Mouse (Mus musculus) neural tube, embryonic 13.5 days (tissue): ENCODE measurements around the gene Gm20388. TPM values are rescaled to one million over a fixed set of nuclear protein-coding genes. Genes with fewer than 3 reads are reported as not detected.

Source experiments
- ATAC-seq: fragments of 200-750 bp; cut with Nextera tagmentation; 2 replicates; pipeline ENCODE4 v1.8.0; 2017; ENCODE audit warnings: low read depth, mild to moderate bottlenecking, moderate TSS enrichment, moderate library complexity
- H3K27ac ChIP-seq: fragments of 300-500 bp; sonication (generic); replicated peaks from 2 replicates; pipeline ENCODE4 v1.5.1; 2015; ENCODE audit warnings: moderate library complexity, mild to moderate bottlenecking, inconsistent platforms
- H3K27me3 ChIP-seq: fragments of 300-500 bp; sonication (generic); 2 replicates; pipeline ENCODE4 v1.6.1; 2015; ENCODE audit warnings: mild to moderate bottlenecking, inconsistent platforms
- H3K36me3 ChIP-seq: fragments of 300-500 bp; sonication (generic); 2 replicates; pipeline ENCODE4 v1.6.1; 2015; ENCODE audit warnings: mild to moderate bottlenecking, inconsistent platforms
- H3K4me1 ChIP-seq: fragments of 300-500 bp; sonication (generic); replicated peaks from 2 replicates; pipeline ENCODE4 v1.6.1; 2015; ENCODE audit warnings: inconsistent platforms
- H3K4me2 ChIP-seq: fragments of 300-500 bp; sonication (generic); 2 replicates; pipeline ENCODE4 v1.6.1; 2015; ENCODE audit warnings: inconsistent platforms, mild to moderate bottlenecking, moderate library complexity
- H3K4me3 ChIP-seq: fragments of 300-500 bp; sonication (generic); 2 replicates; pipeline ENCODE4 v1.5.1; 2015; ENCODE audit warnings: mild to moderate bottlenecking, inconsistent platforms
- H3K9ac ChIP-seq: fragments of 300-500 bp; sonication (generic); 2 replicates; pipeline ENCODE4 v1.6.1; 2015; ENCODE audit warnings: moderate library complexity, mild to moderate bottlenecking, inconsistent platforms
- H3K9me3 ChIP-seq: fragments of 300-500 bp; sonication (generic); 2 replicates; pipeline ENCODE4 v1.6.1; 2016; ENCODE audit warnings: inconsistent platforms
- WGBS: fragments of 180-500 bp; shearing (Covaris S2); methylation state at CpG from one replicate; pipeline ENCODE4 v1.1.7; 2015; 5-methylcytosine and 5-hydroxymethylcytosine counted together
- polyA plus RNA-seq: library from polyadenylated mRNA; unstranded; fragments of >200 nt; fragmentation: Nextera tagmentation; extraction: Ambion mirVana; gene quantifications from 2 replicates; pipeline ENCODE4 v1.2.1, GENCODE M21; 2015

Gm20388 gene
- polyA plus RNA-seq, 1 experiment from 2014 or later, result 0.27 TPM

- Histone ChIP-seq H3K27me3 (no peaks in the 10 kb centered on the region), H3K36me3 (no peaks in the 10 kb centered on the region), H3K4me2 (no peak overlapping the region), H3K9me3 (no peaks in the 10 kb centered on the region), H3K27ac (no peak overlapping the region), H3K9ac (no peak overlapping the region), H3K4me1 (0 out of 2 replicates have a peak, but pooled peaks cover 4% of the 10 kb centered on the region), H3K4me3 (no peak overlapping the region)
- no peak for ATAC-seq
- WGBS, result 86% methylated on average over 3 of the region's 3 CpGs
Observed at GRCm38 (mm10) chr8:120054833-120055232, 144.2 kb downstream of the Gm20388 start.

GRCm38 (mm10) chr8:120057078-120057477, 146.4 kb downstream of the Gm20388 start:
- H3K9me3 ChIP-seq, result no peaks in the 10 kb centered on the region

GRCm38 (mm10) chr8:120062742-120063141, 152.1 kb downstream of the Gm20388 start:
- no peak overlapping the region for H3K9ac ChIP-seq
- no peak overlapping the region for H3K27ac ChIP-seq
- 87% methylated on average over 14 of the region's 14 CpGs for WGBS
- no peaks in the 10 kb centered on the region for H3K27me3 ChIP-seq
- no peak for ATAC-seq
- H3K4me3 ChIP-seq, result no peak overlapping the region
- H3K36me3 ChIP-seq, result no peaks in the 10 kb centered on the region
- H3K4me2 ChIP-seq, result no peak overlapping the region
- H3K9me3 ChIP-seq, result no peaks in the 10 kb centered on the region
- H3K4me1 ChIP-seq, result no peaks in the 10 kb centered on the region

More at GRCm38 (mm10) chr8:120057078-120057477, 146.4 kb downstream of the Gm20388 start:
- Histone ChIP-seq H3K4me3 (no peak overlapping the region), H3K4me2 (no peak overlapping the region), H3K36me3 (no peaks in the 10 kb centered on the region), H3K27me3 (no peaks in the 10 kb centered on the region), H3K9ac (no peak overlapping the region), H3K27ac (no peak overlapping the region), H3K4me1 (no peaks in the 10 kb centered on the region)
- 76% methylated on average over 2 of the region's 2 CpGs for WGBS
- no peak for ATAC-seq

GRCm38 (mm10) chr8:120063326-120063725, 152.7 kb downstream of the Gm20388 start:
- Histone ChIP-seq H3K27ac (no peak overlapping the region), H3K4me1 (0 out of 2 replicates have a peak, but pooled peaks cover 3% of the 10 kb centered on the region), H3K9ac (no peak overlapping the region), H3K4me3 (no peak overlapping the region), H3K27me3 (no peaks in the 10 kb centered on the region), H3K4me2 (no peak overlapping the region), H3K9me3 (no peaks in the 10 kb centered on the region), H3K36me3 (no peaks in the 10 kb centered on the region)
- ATAC-seq, result no peak
- WGBS, result 81% methylated on average over 3 of the region's 3 CpGs

GRCm38 (mm10) chr8:120065611-120066010, 155.0 kb downstream of the Gm20388 start:
- no peak for ATAC-seq
- 88% methylated on average over 8 of the region's 8 CpGs for WGBS

GRCm38 (mm10) chr8:120066226-120066625, 155.6 kb downstream of the Gm20388 start:
- 91% methylated on average over 4 of the region's 4 CpGs for whole genome bisulfite sequencing

More at GRCm38 (mm10) chr8:120065611-120066010, 155.0 kb downstream of the Gm20388 start:
- Histone ChIP-seq H3K9ac (no peak overlapping the region), H3K4me3 (no peak overlapping the region), H3K36me3 (no peaks in the 10 kb centered on the region), H3K4me1 (0 out of 2 replicates have a peak, but pooled peaks cover 3% of the 10 kb centered on the region), H3K9me3 (no peaks in the 10 kb centered on the region), H3K4me2 (no peak overlapping the region), H3K27ac (no peak overlapping the region), H3K27me3 (no peaks in the 10 kb centered on the region)

GRCm38 (mm10) chr8:120067936-120068668, 157.5 kb downstream of the Gm20388 start:
- WGBS, result 58% methylated on average over 19 of the region's 19 CpGs
- Histone ChIP-seq H3K9me3 (no peaks in the 10 kb centered on the region), H3K27me3 (no peaks in the 10 kb centered on the region), H3K9ac (no peak overlapping the region), H3K4me3 (no peak overlapping the region), H3K4me1 (peaks cover 3% of the 10 kb centered on the region; the same call in 1 of the 2 replicates), H3K27ac (no peak overlapping the region), H3K4me2 (no peak overlapping the region), H3K36me3 (no peaks in the 10 kb centered on the region)
- no peak for ATAC-seq

More at GRCm38 (mm10) chr8:120066226-120066625, 155.6 kb downstream of the Gm20388 start:
- no peak overlapping the region for H3K4me2 ChIP-seq
- H3K36me3 ChIP-seq, result no peaks in the 10 kb centered on the region
- 0 out of 2 replicates have a peak, but pooled peaks cover 3% of the 10 kb centered on the region for H3K4me1 ChIP-seq
- no peak overlapping the region for H3K27ac ChIP-seq
- H3K27me3 ChIP-seq, result no peaks in the 10 kb centered on the region
- H3K4me3 ChIP-seq, result no peak overlapping the region
- no peaks in the 10 kb centered on the region for H3K9me3 ChIP-seq
- H3K9ac ChIP-seq, result no peak overlapping the region
- no peak for ATAC-seq

- Histone ChIP-seq H3K9ac (no peak overlapping the region), H3K9me3 (no peaks in the 10 kb centered on the region), H3K4me1 (peaks cover 10% of the 10 kb centered on the region), H3K4me3 (no peak overlapping the region), H3K4me2 (no peak overlapping the region), H3K36me3 (no peaks in the 10 kb centered on the region), H3K27me3 (no peaks in the 10 kb centered on the region), H3K27ac (no peak overlapping the region)
- ATAC-seq, result peak; percentile 61
- 29% methylated on average over 4 of the region's 4 CpGs for WGBS
Observed at GRCm38 (mm10) chr8:120071684-120072083, 161.0 kb downstream of the Gm20388 start.

- Histone ChIP-seq H3K27ac (no peak overlapping the region), H3K9me3 (no peaks in the 10 kb centered on the region), H3K4me3 (no peak overlapping the region), H3K4me1 (peaks cover 10% of the 10 kb centered on the region), H3K36me3 (no peaks in the 10 kb centered on the region), H3K4me2 (no peak overlapping the region), H3K27me3 (no peaks in the 10 kb centered on the region), H3K9ac (no peak overlapping the region)
- no peak for ATAC-seq
- WGBS, result 60% methylated on average over 9 of the region's 9 CpGs
Observed at GRCm38 (mm10) chr8:120072259-120072658, 161.6 kb downstream of the Gm20388 start.

GRCm38 (mm10) chr8:120072827-120073226, 162.2 kb downstream of the Gm20388 start:
- no peak overlapping the region for H3K27ac ChIP-seq
- WGBS, result 83% methylated on average over 8 of the region's 8 CpGs
- peaks cover 10% of the 10 kb centered on the region for H3K4me1 ChIP-seq
- no peaks in the 10 kb centered on the region for H3K9me3 ChIP-seq
- H3K9ac ChIP-seq, result no peak overlapping the region
- no peaks in the 10 kb centered on the region for H3K27me3 ChIP-seq
- no peaks in the 10 kb centered on the region for H3K36me3 ChIP-seq
- no peak for ATAC-seq
- no peak overlapping the region for H3K4me3 ChIP-seq
- H3K4me2 ChIP-seq, result no peak overlapping the region

- Histone ChIP-seq H3K27me3 (no peaks in the 10 kb centered on the region), H3K9me3 (no peaks in the 10 kb centered on the region), H3K4me1 (peaks cover 7% of the 10 kb centered on the region), H3K9ac (no peak overlapping the region), H3K4me3 (no peak overlapping the region), H3K4me2 (no peak overlapping the region), H3K36me3 (no peaks in the 10 kb centered on the region), H3K27ac (no peak overlapping the region)
- 75% methylated on average over 6 of the region's 6 CpGs for WGBS
- no peak for ATAC-seq
Observed at GRCm38 (mm10) chr8:120074516-120074915, 163.9 kb downstream of the Gm20388 start.

GRCm38 (mm10) chr8:120075347-120075746, 164.7 kb downstream of the Gm20388 start:
- Histone ChIP-seq H3K27me3 (no peaks in the 10 kb centered on the region), H3K9ac (0 out of 2 replicates have a peak overlapping the region, but pooled peaks have one; percentile 41), H3K36me3 (peaks cover 6% of the 10 kb centered on the region), H3K4me3 (no peak overlapping the region), H3K4me1 (peaks cover 7% of the 10 kb centered on the region), H3K9me3 (no peaks in the 10 kb centered on the region), H3K4me2 (no peak overlapping the region), H3K27ac (no peak overlapping the region)
- ATAC-seq, result no peak
- 62% methylated on average over 6 of the region's 6 CpGs for WGBS
